In genomic region chr16:6479094-6479590, GRCm38 (mm10) we compare ENCODE assay signal across 13 mouse cellular contexts.
DNase-seq lines count a peak whose midpoint lies in the region; ATAC-seq lines count a peak whose summit lies in the region.
"Had no signal": no experiment of that assay in that cellular context is flagged by ENCODE, and none has a peak within 500 bp of the region (broad histone marks: within the 10 kb centered on the region; RNA-seq: fewer than 3 reads in every experiment).

No protein-coding gene starts in this region.

- H3K9ac ChIP-seq in hindbrain, embryonic 13.5 days, result no peak overlapping the region
- no peak overlapping the region for H3K9ac ChIP-seq in hindbrain, embryonic 11.5 days (ENCODE audit: low read depth, low read length)
- H3K9ac ChIP-seq in forebrain, embryonic 14.5 days (ENCODE audit: low read length), result no peak overlapping the region
- no peak overlapping the region for H3K9ac ChIP-seq in midbrain, embryonic 16.5 days (ENCODE audit: low read depth, low read length)
- H3K9ac ChIP-seq: heart, embryonic 15.5 days; limb, embryonic 15.5 days had no signal

- WGBS in hindbrain, embryonic 13.5 days, result 58% methylated on average over 1 of the region's 1 CpGs
- 76% methylated on average over 1 of the region's 1 CpGs for WGBS in hindbrain, embryonic 11.5 days
- WGBS in forebrain, embryonic 14.5 days, result 4% methylated on average over 1 of the region's 1 CpGs
- WGBS in midbrain, embryonic 16.5 days, result 43% methylated on average over 1 of the region's 1 CpGs

- no peaks in the 10 kb centered on the region for H3K27me3 ChIP-seq in hindbrain, embryonic 13.5 days
- no peaks in the 10 kb centered on the region for H3K27me3 ChIP-seq in hindbrain, embryonic 11.5 days (ENCODE audit: control insufficient read depth, insufficient read depth, low read length)
- no peaks in the 10 kb centered on the region for H3K27me3 ChIP-seq in forebrain, embryonic 14.5 days (replicated peaks; ENCODE audit: control insufficient read depth, insufficient read depth, low read length)
- no peaks in the 10 kb centered on the region for H3K27me3 ChIP-seq in midbrain, embryonic 16.5 days (ENCODE audit: control insufficient read depth, insufficient read depth, low read depth, low read length)
- H3K27me3 ChIP-seq: limb, embryonic 15.5 days had no signal

- no peak overlapping the region for H3K4me2 ChIP-seq in hindbrain, embryonic 13.5 days
- no peak overlapping the region for H3K4me2 ChIP-seq in hindbrain, embryonic 11.5 days (replicated peaks; ENCODE audit: low read depth, low read length)
- H3K4me2 ChIP-seq in forebrain, embryonic 14.5 days (ENCODE audit: low read length), result no peak overlapping the region
- no peak overlapping the region for H3K4me2 ChIP-seq in midbrain, embryonic 16.5 days (ENCODE audit: low read length)
- H3K4me2 ChIP-seq: heart, embryonic 15.5 days; limb, embryonic 15.5 days had no signal

- DNase-seq in cerebellum, adult 11-12 months, result no peak
- DNase-seq in hindbrain, embryonic 11.5 days (ENCODE audit: low spot score), result no peak
- DNase-seq in forebrain, embryonic 14.5 days (ENCODE audit: low spot score), result no peak
- DNase-seq: lung, adult 2 months; thymus, postnatal 25 days had no signal

- peak overlapping the region; percentile 76 for H3K27ac ChIP-seq in hindbrain, embryonic 13.5 days
- H3K27ac ChIP-seq in hindbrain, embryonic 11.5 days (ENCODE audit: low read depth, low read length), result no peak overlapping the region
- H3K27ac ChIP-seq in forebrain, embryonic 14.5 days (ENCODE audit: low read depth, low read length), result peak overlapping the region; percentile 71
- H3K27ac ChIP-seq in midbrain, embryonic 16.5 days (ENCODE audit: low read length), result peak overlapping the region; percentile 68
- H3K27ac ChIP-seq: heart, embryonic 15.5 days; limb, embryonic 15.5 days; stomach, postnatal 0 days had no signal

- 0 out of 2 replicates have a peak, but pooled peaks have one; percentile 19 for ATAC-seq in cerebellum, adult (ENCODE audit: insufficient number of reproducible peaks, low FRiP score, low TSS enrichment)
- peak; percentile 44 for ATAC-seq in hindbrain, embryonic 13.5 days (ENCODE audit: low FRiP score)
- ATAC-seq in hindbrain, embryonic 11.5 days (ENCODE audit: low FRiP score), result no peak
- ATAC-seq in forebrain, embryonic 14.5 days, result peak; percentile 50
- no peak for ATAC-seq in midbrain, embryonic 16.5 days
- no peak for ATAC-seq in megakaryocyte, adult 5-6 weeks (ENCODE audit: poor library complexity, severe bottlenecking)
- no peak for ATAC-seq in megakaryocyte progenitor cell, adult 5-6 weeks (replicated peaks; ENCODE audit: poor library complexity)

- peaks cover 26% of the 10 kb centered on the region for H3K4me1 ChIP-seq in hindbrain, embryonic 13.5 days (replicated peaks)
- no peaks in the 10 kb centered on the region for H3K4me1 ChIP-seq in hindbrain, embryonic 11.5 days (replicated peaks; ENCODE audit: control insufficient read depth, insufficient read depth, low read length)
- peaks cover 11% of the 10 kb centered on the region for H3K4me1 ChIP-seq in forebrain, embryonic 14.5 days (ENCODE audit: control insufficient read depth, insufficient read depth, low read length)
- H3K4me1 ChIP-seq in midbrain, embryonic 16.5 days (ENCODE audit: control insufficient read depth, insufficient read depth, low read length), result peaks cover 18% of the 10 kb centered on the region
- H3K4me1 ChIP-seq: limb, embryonic 15.5 days had no signal

- no peaks in the 10 kb centered on the region for H3K36me3 ChIP-seq in hindbrain, embryonic 13.5 days
- H3K36me3 ChIP-seq in hindbrain, embryonic 11.5 days (ENCODE audit: control insufficient read depth, insufficient read depth, low read length), result no peaks in the 10 kb centered on the region
- H3K36me3 ChIP-seq in forebrain, embryonic 14.5 days (ENCODE audit: control insufficient read depth, insufficient read depth, low read length), result no peaks in the 10 kb centered on the region
- no peaks in the 10 kb centered on the region for H3K36me3 ChIP-seq in midbrain, embryonic 16.5 days (ENCODE audit: control insufficient read depth, insufficient read depth, low read length)
- H3K36me3 ChIP-seq: heart, embryonic 15.5 days; limb, embryonic 15.5 days had no signal

- H3K4me3 ChIP-seq in hindbrain, embryonic 13.5 days, result no peak overlapping the region
- H3K4me3 ChIP-seq in hindbrain, embryonic 11.5 days (ENCODE audit: low read depth, low read length), result no peak overlapping the region
- no peak overlapping the region for H3K4me3 ChIP-seq in forebrain, embryonic 14.5 days (ENCODE audit: low read depth, low read length)
- H3K4me3 ChIP-seq in midbrain, embryonic 16.5 days (ENCODE audit: low read depth, low read length), result no peak overlapping the region
- H3K4me3 ChIP-seq: heart, embryonic 15.5 days; limb, embryonic 15.5 days had no signal

- no peaks in the 10 kb centered on the region for H3K9me3 ChIP-seq in hindbrain, embryonic 13.5 days
- no peaks in the 10 kb centered on the region for H3K9me3 ChIP-seq in hindbrain, embryonic 11.5 days (ENCODE audit: control insufficient read depth, low read length)
- no peaks in the 10 kb centered on the region for H3K9me3 ChIP-seq in forebrain, embryonic 14.5 days (replicated peaks; ENCODE audit: control insufficient read depth, low read length)
- H3K9me3 ChIP-seq in midbrain, embryonic 16.5 days (replicated peaks; ENCODE audit: control insufficient read depth, low read length, poor library complexity, severe bottlenecking), result no peaks in the 10 kb centered on the region
- H3K9me3 ChIP-seq: heart, embryonic 15.5 days; limb, embryonic 15.5 days had no signal

Comparison
In these comparisons a context has a peak if more than half of its experiments do, and no peak if none do; other contexts are left out.
1. ATAC-seq: peak in cerebellum, adult (single experiment), hindbrain, embryonic 13.5 days (single experiment) and forebrain, embryonic 14.5 days (single experiment); none in hindbrain, embryonic 11.5 days (single experiment), midbrain, embryonic 16.5 days (single experiment), megakaryocyte, adult 5-6 weeks (single experiment) and megakaryocyte progenitor cell, adult 5-6 weeks (single experiment).